Mouse (Mus musculus) megakaryocyte progenitor cell, adult 5-6 weeks (primary cell): ENCODE measurements at regions not wholly inside any gene's neighbourhood (a gene's known extent, or its start where the extent isn't known, plus 50 kb on each side); places are given as distances from the start of the nearest gene placed in this dataset.
"Not testable (repeated sequence)": the region's sequence is repeated elsewhere in the genome, so short reads cannot be mapped to it uniquely, and the experiment has no call there.

Experiments used
- ATAC-seq: replicated peaks from 2 replicates; pipeline ENCODE4 v1.8.0; 2016; ENCODE audit warnings: mild to moderate bottlenecking, moderate TSS enrichment, inconsistent platforms; ENCODE audit not compliant: poor library complexity

DNA sequence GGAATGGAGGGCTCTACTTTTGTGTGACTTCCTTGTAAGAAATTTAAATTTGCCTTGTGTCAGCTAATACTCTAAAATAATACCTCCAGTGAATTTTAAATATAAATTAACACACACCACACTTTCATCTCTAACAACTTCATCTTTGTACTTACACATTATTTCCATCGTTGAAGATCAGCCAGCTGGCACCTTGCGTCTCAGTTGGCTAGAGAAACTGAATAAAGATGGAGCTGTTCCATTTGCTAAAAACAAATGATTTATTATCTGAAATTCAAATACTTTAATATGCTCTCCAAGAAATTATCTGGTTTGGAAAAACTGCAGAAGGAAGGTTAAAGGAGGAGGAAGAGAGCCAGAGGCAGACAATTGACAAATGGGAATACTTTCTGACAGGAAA, 122.0 kb upstream of the Gm11096 start:
- ATAC-seq, result no peak

- no peak for ATAC-seq
These were observed 124.9 kb upstream of the Gm11096 start for GRCm38 (mm10) chr17:81316655-81317054.

DNA sequence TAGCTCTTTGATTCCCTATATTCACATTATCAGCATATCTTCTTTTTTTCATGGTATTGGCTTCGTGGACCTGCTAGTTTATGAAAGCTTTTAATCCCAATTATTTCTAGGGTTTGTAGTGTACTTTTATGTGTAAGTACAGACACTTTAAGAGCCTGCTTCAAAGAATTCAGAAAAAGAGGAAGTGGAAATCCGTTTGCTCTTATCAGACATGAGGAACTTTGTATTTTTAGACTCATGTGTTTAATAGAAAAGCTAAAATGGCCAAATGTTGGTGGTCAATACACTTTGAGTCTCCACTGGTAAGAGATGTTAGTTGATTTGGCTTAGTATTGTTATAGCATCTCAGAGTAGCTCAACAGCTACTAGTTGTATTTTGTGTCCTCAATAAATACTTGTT, 135.7 kb upstream of the Gm11096 start:
- ATAC-seq, result peak; percentile 77

GRCm38 (mm10) chr17:81304574-81304973, 137.0 kb upstream of the Gm11096 start:
- ATAC-seq, result no peak

- ATAC-seq, result no peak
These were observed 139.1 kb upstream of the Gm11096 start for GRCm38 (mm10) chr17:81302490-81302889.

DNA sequence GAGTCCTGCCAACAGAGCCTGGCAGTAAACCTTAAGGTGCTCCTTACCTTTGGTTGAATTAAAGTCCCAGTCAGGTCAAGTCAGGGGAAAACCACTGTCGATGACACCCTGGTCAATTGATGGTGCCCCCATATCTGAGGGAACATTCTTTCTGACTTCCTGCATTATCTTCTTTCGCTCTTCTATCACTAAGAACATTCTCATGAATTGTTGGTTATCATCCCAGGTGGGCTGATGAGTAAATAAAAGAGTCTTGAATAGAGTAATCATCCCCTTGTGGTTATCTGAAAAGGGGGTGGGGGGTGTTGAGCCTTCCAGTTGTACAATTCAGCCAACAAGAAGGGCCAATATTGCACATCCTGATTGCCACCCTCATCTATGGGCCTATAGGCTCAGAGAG, 149.7 kb upstream of the Gm11096 start:
- no peak for ATAC-seq

DNA sequence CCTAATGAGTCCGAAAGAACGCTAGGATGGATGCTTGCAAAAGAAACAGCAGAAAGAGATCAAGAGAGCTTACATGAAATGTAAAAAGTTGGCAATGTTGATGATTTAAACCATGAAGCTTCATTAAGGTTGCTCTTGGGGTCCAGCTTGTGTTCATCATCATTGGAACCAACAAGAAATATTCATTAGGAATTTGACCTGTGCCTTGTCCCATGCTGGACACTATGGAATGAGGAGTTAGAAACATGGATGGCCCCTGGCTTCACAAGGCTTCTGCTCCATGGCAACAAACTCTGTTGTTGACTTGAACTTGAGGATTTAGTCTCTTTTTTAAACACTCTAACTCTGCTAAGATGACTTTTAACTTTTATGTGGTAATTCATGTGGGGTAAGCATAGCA, 159.0 kb upstream of the Gm11096 start:
- ATAC-seq, result no peak

GRCm38 (mm10) chr17:81270235-81270634, 171.3 kb upstream of the Gm11096 start:
- no peak for ATAC-seq

DNA sequence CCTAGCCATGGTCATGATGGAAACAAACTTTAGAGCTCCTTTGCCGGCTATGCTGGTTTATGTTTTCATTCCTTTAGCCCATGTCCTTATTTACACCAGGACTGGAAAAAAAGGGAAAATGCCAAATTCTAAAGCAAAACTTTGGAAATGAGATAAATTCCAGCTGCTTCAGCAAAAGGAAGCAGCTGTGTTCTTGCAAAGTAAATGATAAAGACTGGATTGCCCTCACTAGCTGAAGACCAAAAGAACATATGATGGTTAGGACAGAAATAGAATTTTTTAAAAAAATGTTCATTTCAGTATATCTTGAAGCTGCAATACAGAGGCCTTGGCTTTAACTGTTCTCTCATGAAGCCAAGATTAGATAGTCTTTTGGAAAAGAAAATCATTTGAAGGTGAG, 179.6 kb upstream of the Gm11096 start:
- no peak for ATAC-seq

DNA sequence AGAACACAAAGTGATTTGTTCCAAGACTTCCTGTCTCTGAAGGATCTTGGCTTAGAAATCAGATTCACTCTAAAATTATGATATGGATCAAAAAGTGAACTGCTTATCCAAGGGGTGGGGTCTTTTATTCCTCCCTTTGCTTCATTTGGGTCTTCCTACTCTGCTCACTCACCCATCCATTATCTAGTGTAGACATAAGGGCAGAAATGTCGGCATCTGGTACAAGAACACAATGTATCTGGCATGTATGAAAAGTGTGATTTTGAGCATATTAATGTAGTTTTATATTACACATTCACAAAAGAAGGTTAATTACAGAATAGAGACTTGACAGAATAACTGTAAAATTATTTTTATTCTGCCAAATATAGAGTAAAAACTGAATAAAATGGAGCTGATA, 181.5 kb upstream of the Gm11096 start:
- no peak for ATAC-seq

- no peak for ATAC-seq
These were observed 185.5 kb upstream of the Gm11096 start for GRCm38 (mm10) chr17:81256106-81256505.

DNA sequence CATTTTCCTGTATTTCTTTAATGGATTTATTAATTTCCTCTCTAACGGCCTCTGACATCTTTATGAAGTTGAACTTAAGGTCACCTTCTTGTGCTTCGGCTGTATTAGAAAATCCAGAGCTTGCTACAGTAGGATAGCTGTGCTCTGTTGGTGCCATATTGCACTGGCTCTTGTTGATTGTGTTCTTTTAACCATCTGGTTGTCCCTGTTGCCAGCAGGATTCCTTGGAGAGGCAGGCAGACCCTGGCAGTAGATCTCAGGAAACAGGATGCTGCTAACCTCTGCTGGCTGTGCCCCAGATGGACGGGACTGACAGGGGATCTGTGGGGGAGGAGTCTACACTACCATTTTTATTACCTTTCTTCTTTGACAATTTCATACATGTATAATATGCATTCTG, 185.9 kb upstream of the Thumpd2 start:
- no peak for ATAC-seq

- no peak for ATAC-seq
These were observed 181.3 kb upstream of the Thumpd2 start for GRCm38 (mm10) chr17:81246156-81246555.

DNA sequence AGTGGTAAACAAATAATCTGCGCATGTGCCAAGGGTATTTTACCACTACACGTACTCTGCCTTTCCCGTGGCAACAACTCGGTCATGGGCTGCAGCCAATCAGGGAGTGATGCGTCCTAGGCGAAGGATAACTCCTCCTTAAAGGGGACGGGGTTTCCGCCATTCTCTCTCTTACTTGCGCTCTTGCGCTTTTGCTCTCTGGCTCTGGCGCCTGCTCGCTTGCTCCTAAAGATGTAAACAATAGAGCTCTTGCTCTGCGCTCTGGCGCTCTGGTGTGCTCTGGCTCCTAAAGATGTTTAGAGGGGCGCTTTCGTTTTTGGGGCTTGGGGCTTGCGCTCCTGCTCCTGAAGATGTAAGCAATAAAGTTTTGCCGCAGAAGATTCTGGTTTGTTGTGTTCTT, 166.9 kb upstream of the Thumpd2 start:
- not testable (repeated sequence) for ATAC-seq

DNA sequence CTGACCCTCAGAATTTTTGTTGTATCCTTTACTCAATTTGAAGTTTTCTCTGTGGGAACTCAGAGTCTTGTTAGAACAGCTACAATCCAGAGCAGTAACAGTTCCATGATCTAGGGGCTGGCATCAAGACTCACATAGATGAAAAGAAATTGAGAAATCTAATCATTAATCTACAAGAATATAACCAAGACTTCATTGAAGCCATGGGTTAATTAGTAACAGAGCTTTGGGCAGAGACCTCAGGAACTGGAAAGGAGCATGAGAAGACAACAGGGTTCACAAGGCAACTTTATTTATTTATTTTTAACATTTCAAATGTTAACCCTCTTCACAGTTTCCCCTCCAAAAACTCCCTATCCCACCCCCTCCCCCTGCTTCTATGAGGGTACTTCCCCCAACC, 160.4 kb upstream of the Thumpd2 start:
- no peak for ATAC-seq

DNA sequence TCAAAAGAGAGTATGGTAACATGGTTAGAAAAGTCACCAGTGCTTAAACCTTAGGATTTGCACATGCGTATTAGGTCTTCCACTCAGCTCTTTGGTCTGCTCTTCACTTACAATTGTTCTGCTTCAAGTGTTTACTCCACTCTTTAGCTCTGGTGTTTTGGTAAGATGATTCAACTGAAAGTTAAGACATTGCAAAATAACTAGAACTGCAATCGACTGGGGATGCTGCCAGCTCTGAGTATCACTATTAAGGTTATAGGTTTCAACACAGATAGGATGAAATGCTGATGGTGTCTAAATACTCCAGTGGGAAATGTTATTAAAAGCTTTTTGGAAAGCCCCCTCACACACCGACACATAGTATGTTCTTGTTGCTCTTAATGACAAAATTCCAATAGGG, 156.6 kb upstream of the Thumpd2 start:
- no peak for ATAC-seq

GRCm38 (mm10) chr17:81214844-81215243, 150.0 kb upstream of the Thumpd2 start:
- ATAC-seq, result no peak

- ATAC-seq, result no peak
These were observed 147.2 kb upstream of the Thumpd2 start for GRCm38 (mm10) chr17:81212043-81212442.

DNA sequence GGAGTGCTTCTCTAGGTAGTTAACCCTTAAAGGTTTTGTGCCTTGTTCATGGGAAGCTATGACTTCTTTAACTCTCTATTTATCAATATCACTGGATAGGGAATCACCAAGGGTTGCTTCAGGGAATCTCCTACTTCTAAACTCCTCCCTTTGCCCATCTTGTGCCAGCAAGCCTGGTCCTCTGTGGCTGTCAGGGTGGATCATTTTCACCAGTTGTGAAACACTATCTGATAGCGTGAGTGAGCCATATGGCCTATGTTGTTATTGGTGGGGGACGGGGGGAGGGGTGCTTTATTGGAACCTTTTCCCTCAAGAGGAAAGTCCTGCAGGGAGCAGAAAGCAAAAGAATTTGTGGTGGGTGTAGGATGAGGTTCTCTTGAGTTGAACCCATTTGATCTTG, 145.5 kb upstream of the Thumpd2 start:
- no peak for ATAC-seq

DNA sequence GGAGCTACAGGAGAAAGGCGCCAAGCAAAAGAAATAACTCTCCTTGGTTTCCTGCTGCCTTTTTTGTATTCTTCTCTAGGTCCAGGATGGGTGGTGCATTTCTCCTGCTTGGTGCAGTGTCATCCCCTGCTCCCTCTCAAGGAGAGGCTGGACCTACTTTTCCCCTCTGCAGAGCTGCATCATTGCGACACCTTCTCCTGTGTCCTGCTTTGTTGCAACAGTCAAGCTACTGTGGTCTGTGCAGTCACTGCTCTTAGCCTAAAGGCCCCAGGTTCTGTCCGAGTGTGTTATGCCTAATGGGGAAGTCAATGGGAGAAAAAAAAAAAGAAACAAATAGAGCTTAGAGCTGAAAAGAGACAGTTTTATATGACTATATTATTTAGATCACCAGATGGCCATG, 144.4 kb upstream of the Thumpd2 start:
- ATAC-seq, result peak; percentile 90

DNA sequence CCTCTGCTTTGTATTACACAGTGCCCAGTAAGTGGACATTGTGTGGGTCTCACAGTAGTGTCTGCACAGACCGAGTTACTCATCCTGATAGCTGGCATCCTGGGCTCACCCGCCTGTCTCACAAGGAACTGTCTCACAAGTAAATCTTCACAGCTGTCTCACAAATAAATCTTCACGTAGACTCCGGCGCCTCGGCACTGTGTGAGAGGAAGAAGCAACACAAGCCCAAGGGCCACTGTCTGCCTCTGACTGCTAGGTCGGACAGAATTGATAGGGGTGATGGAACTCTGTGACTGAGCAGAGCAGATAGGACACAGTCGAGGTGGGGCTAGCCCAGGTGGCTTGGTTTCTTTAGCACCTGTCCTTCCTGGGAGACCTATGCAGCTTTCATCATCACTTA, 136.2 kb upstream of the Thumpd2 start:
- ATAC-seq, result no peak

DNA sequence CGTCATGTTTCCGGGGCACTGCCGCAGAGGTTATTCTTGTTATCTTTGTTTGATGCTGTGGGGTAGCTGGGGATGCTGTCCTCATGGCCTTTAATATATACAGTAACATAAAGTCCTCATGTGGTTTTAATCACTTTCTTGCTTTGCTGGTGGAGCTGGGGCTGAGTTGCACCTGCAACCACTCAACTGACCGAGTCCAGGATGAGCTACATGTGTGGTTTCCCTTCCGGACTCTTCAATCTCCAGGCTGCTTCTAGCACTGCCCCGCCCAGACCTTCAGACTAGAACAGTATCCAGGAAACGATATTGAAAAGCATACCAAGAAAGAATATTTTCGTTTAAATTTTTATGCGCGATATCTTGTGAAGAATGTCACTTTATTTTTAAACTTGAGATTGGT, 129.1 kb upstream of the Thumpd2 start:
- no peak for ATAC-seq

DNA sequence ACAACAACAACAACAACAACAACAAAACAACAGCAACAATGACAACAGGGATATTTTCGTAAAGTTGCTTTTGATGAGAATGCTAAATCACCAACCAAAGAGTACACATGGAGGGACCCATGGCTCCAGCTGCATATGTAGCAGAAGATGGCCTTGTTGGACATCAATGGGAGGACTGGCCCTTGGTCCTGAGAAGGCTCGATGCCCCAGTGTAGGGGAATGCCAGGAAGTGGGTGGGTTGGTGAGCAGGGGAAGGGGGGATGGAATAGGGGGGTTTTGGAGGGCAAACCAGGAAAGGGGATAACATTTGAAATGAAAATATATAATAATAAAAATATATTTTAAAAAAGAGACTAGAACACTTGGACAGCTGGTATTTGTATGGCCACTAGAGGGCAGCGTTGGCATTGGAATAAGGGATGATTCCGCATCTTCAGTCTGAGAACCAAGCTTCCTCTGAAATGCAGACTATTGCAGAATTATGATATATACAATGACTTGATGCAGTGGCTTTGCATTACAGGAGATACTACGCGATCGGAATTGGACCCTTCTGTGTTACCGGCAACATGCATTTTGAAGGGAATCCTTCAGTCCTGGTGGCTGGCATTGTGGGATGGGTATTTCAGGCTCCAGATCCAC, 128.5 kb upstream of the Thumpd2 start:
- ATAC-seq, result peak; percentile 89

DNA sequence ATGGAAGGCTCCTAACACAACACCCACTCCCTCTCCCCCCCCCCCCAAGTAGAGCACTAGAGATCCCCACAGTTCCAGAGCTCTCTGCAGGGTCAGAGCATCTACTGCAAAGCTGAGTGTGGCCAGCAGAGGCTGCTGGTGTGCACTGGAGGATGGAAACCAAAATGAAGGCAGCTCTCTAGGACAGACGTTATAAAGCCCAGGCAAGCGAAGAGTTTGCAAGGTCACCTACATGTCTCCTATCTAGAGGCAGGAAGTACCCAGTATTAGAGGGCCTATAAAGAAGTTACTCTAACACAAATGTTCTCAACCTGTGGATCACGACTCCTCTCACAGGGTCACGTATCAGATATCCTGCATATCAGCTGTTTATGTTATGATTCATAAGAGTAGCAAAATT, 125.1 kb upstream of the Thumpd2 start:
- ATAC-seq, result peak; percentile 83
